Mouse (Mus musculus): ENCODE results near the gene Zmiz1. TPM values are rescaled to one million over a fixed set of nuclear protein-coding genes. Genes with fewer than 3 reads are reported as not detected.

The Zmiz1 gene
- polyA plus RNA-seq, 1 experiment, result 34.5 TPM

GRCm38 (mm10) chr14:25614684-25615083 is 155.7 kb downstream of the Zmiz1 start:
- Histone ChIP-seq H3ac (ENCODE audit: control insufficient read depth, insufficient read length) (no peak overlapping the region), H3K79me2 (ENCODE audit: control insufficient read depth, insufficient read depth) (peaks cover 27% of the 10 kb centered on the region), H3K4me2 (ENCODE audit: low read depth) (no peak overlapping the region), H3K4me3 (no peak overlapping the region), H3K27me3 (ENCODE audit: control insufficient read depth, insufficient read depth, insufficient read length) (no peaks in the 10 kb centered on the region), H3K36me3 (ENCODE audit: control insufficient read depth, insufficient read depth) (no peaks in the 10 kb centered on the region)
- TF ChIP-seq REST (IDR thresholded peaks at IDR 0.05; ENCODE audit: insufficient read depth, insufficient read length) (no peak), CEBPB (IDR thresholded peaks at IDR 0.05; ENCODE audit: insufficient read depth, poor library complexity, severe bottlenecking) (no peak), SRF (IDR thresholded peaks at IDR 0.05; ENCODE audit: control insufficient read depth, insufficient read length, low read depth) (no peak), E2F4 (IDR thresholded peaks at IDR 0.05; ENCODE audit: insufficient read depth) (no peak)

GRCm38 (mm10) chr14:25615602-25616001 is 156.6 kb downstream of the Zmiz1 start:
- Histone ChIP-seq H3K79me2 (ENCODE audit: control insufficient read depth, insufficient read depth) (peaks cover 19% of the 10 kb centered on the region), H3K27me3 (ENCODE audit: control insufficient read depth, insufficient read depth, insufficient read length) (no peaks in the 10 kb centered on the region), H3K36me3 (ENCODE audit: control insufficient read depth, insufficient read depth) (no peaks in the 10 kb centered on the region), H3ac (ENCODE audit: control insufficient read depth, insufficient read length) (no peak overlapping the region), H3K4me2 (ENCODE audit: low read depth) (no peak overlapping the region), H3K4me3 (no peak overlapping the region)
- TF ChIP-seq E2F4 (IDR thresholded peaks at IDR 0.05; ENCODE audit: insufficient read depth), result no peak
- TF ChIP-seq SRF (IDR thresholded peaks at IDR 0.05; ENCODE audit: control insufficient read depth, insufficient read length, low read depth), result no peak
- no peak for TF ChIP-seq MYOD1 (IDR thresholded peaks at IDR 0.05; ENCODE audit: control insufficient read depth in 1 of 3, insufficient read length in 2 of 3, low read depth in 2 of 3)
- no peak for TF ChIP-seq USF1 (IDR thresholded peaks at IDR 0.05; ENCODE audit: low read depth)
- TF ChIP-seq REST (IDR thresholded peaks at IDR 0.05; ENCODE audit: insufficient read depth, insufficient read length), result no peak
- no peak for TF ChIP-seq MAX (IDR thresholded peaks at IDR 0.05; ENCODE audit: low read depth)
- TF ChIP-seq MYOG (IDR thresholded peaks at IDR 0.05; ENCODE audit: control insufficient read depth in 1 of 3, insufficient read depth in 1 of 3, insufficient read length in 2 of 3, low read depth in 2 of 3), result no peak
- TF ChIP-seq POLR2AphosphoS2 (IDR thresholded peaks at IDR 0.05; ENCODE audit: insufficient read length, low read depth), result no peak
- no peak for TF ChIP-seq TCF12 (IDR thresholded peaks at IDR 0.05; ENCODE audit: insufficient read depth, poor library complexity, severe bottlenecking)
- TF ChIP-seq POLR2A (IDR thresholded peaks at IDR 0.05; ENCODE audit: insufficient read length, low read depth), result no peak
- TF ChIP-seq CEBPB (IDR thresholded peaks at IDR 0.05; ENCODE audit: insufficient read depth, poor library complexity, severe bottlenecking), result no peak
- no peak for TF ChIP-seq TCF3 (IDR thresholded peaks at IDR 0.05; ENCODE audit: insufficient read length, low read depth)

GRCm38 (mm10) chr14:25616009-25616723 is 157.2 kb downstream of the Zmiz1 start:
- no peak for TF ChIP-seq USF1 (IDR thresholded peaks at IDR 0.05; ENCODE audit: low read depth)
- no peak for TF ChIP-seq MYOG (IDR thresholded peaks at IDR 0.05; ENCODE audit: control insufficient read depth in 1 of 3, insufficient read depth in 1 of 3, insufficient read length in 2 of 3, low read depth in 2 of 3)
- no peak for TF ChIP-seq REST (IDR thresholded peaks at IDR 0.05; ENCODE audit: insufficient read depth, insufficient read length)
- TF ChIP-seq TCF12 (IDR thresholded peaks at IDR 0.05; ENCODE audit: insufficient read depth, poor library complexity, severe bottlenecking), result no peak
- H3K27me3 ChIP-seq (ENCODE audit: control insufficient read depth, insufficient read depth, insufficient read length), result no peaks in the 10 kb centered on the region
- H3ac ChIP-seq (ENCODE audit: control insufficient read depth, insufficient read length), result no peak overlapping the region
- H3K36me3 ChIP-seq (ENCODE audit: control insufficient read depth, insufficient read depth), result no peaks in the 10 kb centered on the region
- H3K79me2 ChIP-seq (ENCODE audit: control insufficient read depth, insufficient read depth), result peaks cover 22% of the 10 kb centered on the region
- no peak overlapping the region for H3K4me2 ChIP-seq (ENCODE audit: low read depth)
- H3K4me3 ChIP-seq, result no peak overlapping the region

- no peaks in the 10 kb centered on the region for H3K36me3 ChIP-seq (ENCODE audit: control insufficient read depth, insufficient read depth)
- H3K79me2 ChIP-seq (ENCODE audit: control insufficient read depth, insufficient read depth), result peaks cover 29% of the 10 kb centered on the region
- no peak overlapping the region for H3K4me2 ChIP-seq (ENCODE audit: low read depth)
- no peak overlapping the region for H3K4me3 ChIP-seq
- no peak overlapping the region for H3ac ChIP-seq (ENCODE audit: control insufficient read depth, insufficient read length)
- H3K27me3 ChIP-seq (ENCODE audit: control insufficient read depth, insufficient read depth, insufficient read length), result no peaks in the 10 kb centered on the region
- TF ChIP-seq POLR2A (IDR thresholded peaks at IDR 0.05; ENCODE audit: insufficient read length, low read depth) (no peak), CEBPB (IDR thresholded peaks at IDR 0.05; ENCODE audit: insufficient read depth, poor library complexity, severe bottlenecking) (no peak), USF1 (IDR thresholded peaks at IDR 0.05; ENCODE audit: low read depth) (no peak), TCF12 (IDR thresholded peaks at IDR 0.05; ENCODE audit: insufficient read depth, poor library complexity, severe bottlenecking) (no peak), SRF (IDR thresholded peaks at IDR 0.05; ENCODE audit: control insufficient read depth, insufficient read length, low read depth) (no peak), TCF3 (IDR thresholded peaks at IDR 0.05; ENCODE audit: insufficient read length, low read depth) (no peak), REST (IDR thresholded peaks at IDR 0.05; ENCODE audit: insufficient read depth, insufficient read length) (no peak), POLR2AphosphoS2 (IDR thresholded peaks at IDR 0.05; ENCODE audit: insufficient read length, low read depth) (no peak), MAX (IDR thresholded peaks at IDR 0.05; ENCODE audit: low read depth) (no peak), E2F4 (IDR thresholded peaks at IDR 0.05; ENCODE audit: insufficient read depth) (no peak), MYOG (IDR thresholded peaks at IDR 0.05; ENCODE audit: control insufficient read depth in 1 of 3, insufficient read depth in 1 of 3, insufficient read length in 2 of 3, low read depth in 2 of 3) (no peak), MYOD1 (IDR thresholded peaks at IDR 0.05; ENCODE audit: control insufficient read depth in 1 of 3, insufficient read length in 2 of 3, low read depth in 2 of 3) (no peak)
Observed at GRCm38 (mm10) chr14:25617264-25617663, 158.3 kb downstream of the Zmiz1 start.

GRCm38 (mm10) chr14:25619066-25619762 is 160.2 kb downstream of the Zmiz1 start:
- Histone ChIP-seq H3K4me3 (no peak overlapping the region), H3ac (ENCODE audit: control insufficient read depth, insufficient read length) (no peak overlapping the region), H3K4me2 (ENCODE audit: low read depth) (no peak overlapping the region), H3K36me3 (ENCODE audit: control insufficient read depth, insufficient read depth) (no peaks in the 10 kb centered on the region), H3K79me2 (ENCODE audit: control insufficient read depth, insufficient read depth) (peaks cover 26% of the 10 kb centered on the region), H3K27me3 (ENCODE audit: control insufficient read depth, insufficient read depth, insufficient read length) (no peaks in the 10 kb centered on the region)
- TF ChIP-seq USF1 (IDR thresholded peaks at IDR 0.05; ENCODE audit: low read depth) (no peak), CEBPB (IDR thresholded peaks at IDR 0.05; ENCODE audit: insufficient read depth, poor library complexity, severe bottlenecking) (no peak), REST (IDR thresholded peaks at IDR 0.05; ENCODE audit: insufficient read depth, insufficient read length) (no peak), TCF12 (IDR thresholded peaks at IDR 0.05; ENCODE audit: insufficient read depth, poor library complexity, severe bottlenecking) (no peak), TCF3 (IDR thresholded peaks at IDR 0.05; ENCODE audit: insufficient read length, low read depth) (no peak), POLR2AphosphoS2 (IDR thresholded peaks at IDR 0.05; ENCODE audit: insufficient read length, low read depth) (no peak), E2F4 (IDR thresholded peaks at IDR 0.05; ENCODE audit: insufficient read depth) (no peak), POLR2A (IDR thresholded peaks at IDR 0.05; ENCODE audit: insufficient read length, low read depth) (no peak), MYOG (IDR thresholded peaks at IDR 0.05; ENCODE audit: control insufficient read depth in 1 of 3, insufficient read depth in 1 of 3, insufficient read length in 2 of 3, low read depth in 2 of 3) (no peak), MYOD1 (IDR thresholded peaks at IDR 0.05; ENCODE audit: control insufficient read depth in 1 of 3, insufficient read length in 2 of 3, low read depth in 2 of 3) (no peak), MAX (IDR thresholded peaks at IDR 0.05; ENCODE audit: low read depth) (no peak), SRF (IDR thresholded peaks at IDR 0.05; ENCODE audit: control insufficient read depth, insufficient read length, low read depth) (no peak)
